In the genomic region with DNA sequence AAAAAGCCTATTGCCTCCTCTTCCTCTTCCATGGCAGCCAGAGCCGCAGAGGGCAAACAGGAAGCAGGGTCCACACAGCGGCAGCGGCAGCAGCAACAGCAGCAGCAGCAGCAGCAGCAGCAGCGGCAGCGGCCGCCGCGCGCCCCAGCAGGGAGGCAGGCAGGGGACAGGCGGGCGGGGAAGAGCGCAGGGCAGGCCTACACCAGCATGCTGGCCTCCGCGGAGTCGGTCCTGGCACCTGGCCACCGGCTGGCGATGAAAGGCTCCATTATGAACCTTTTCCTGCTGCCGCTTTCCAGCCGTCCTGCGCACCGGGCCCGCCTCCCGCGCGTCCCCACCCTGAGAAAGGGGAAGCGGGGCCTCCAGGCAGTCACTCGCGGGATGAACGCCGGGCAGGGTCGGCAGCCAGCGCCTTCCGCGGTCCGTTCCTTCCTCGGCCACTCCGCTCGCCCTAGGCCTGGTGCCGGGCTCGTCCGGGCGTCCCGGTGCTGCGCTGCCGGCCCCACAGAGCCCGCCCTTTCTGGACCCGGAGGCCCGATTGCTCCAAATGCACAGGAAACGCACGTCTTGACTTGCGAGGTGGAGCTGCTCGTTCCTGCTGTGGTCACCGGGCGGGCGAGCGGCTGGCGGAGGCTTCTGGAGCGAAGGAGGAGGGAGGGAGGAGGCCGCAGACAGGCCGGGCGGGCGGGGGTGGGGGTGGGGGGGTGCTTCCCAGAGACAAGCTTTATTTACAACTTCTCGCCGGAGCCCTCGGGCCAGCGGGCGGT, we compare ENCODE assay signal across 8 mouse cellular contexts.
DNase-seq lines count a peak whose midpoint lies in the region; ATAC-seq lines count a peak whose summit lies in the region.

No protein-coding gene starts in this region.

- intact Hi-C loops in left cerebral cortex, postnatal 14 days (cut with DNase I), result loop anchor here (5.0 kb wide), 1 partner anchor 37 kb away; no protein-coding TSS in a partner anchor

- peak; percentile 50 for ATAC-seq in megakaryocyte progenitor cell, adult 5-6 weeks (replicated peaks; ENCODE audit: poor library complexity)

- DNase-seq in R1 (ENCODE audit: low read depth, low spot score), result peak; percentile 51
- peak; percentile 72 to 78 for DNase-seq in cerebellum, postnatal 36 days
- DNase-seq in gastrocnemius, postnatal 10 days, result peak; percentile 88
- peak; percentile 78 for DNase-seq in induced T-regulatory cell, adult 2 months (ENCODE audit: low read depth)
- peak; percentile 78 to 81 for DNase-seq in left cerebral cortex, postnatal 14 days (ENCODE audit: low spot score in 2 of 2)
- DNase-seq in right cerebral cortex, postnatal 10 days (ENCODE audit: low spot score in 2 of 2), result peak; percentile 91 to 93
- DNase-seq in urinary bladder, postnatal 36 days (ENCODE audit: low spot score in 2 of 2), result peak; percentile 74 to 84

Comparison
In these comparisons a context has a peak if more than half of its experiments do, and no peak if none do; other contexts are left out.
1. Peak in every context shown above with its lines: DNase-seq and ATAC-seq.